Mouse (Mus musculus) adrenal gland, adult 18-20 months (tissue): ENCODE measurements at regions not wholly inside any gene's neighbourhood (a gene's known extent, or its start where the extent isn't known, plus 50 kb on each side); places are given as distances from the start of the nearest gene placed in this dataset.
A peak's percentile ranks its signal among the peaks of the same experiment; 100 is the strongest.

Experiments
- DNase-seq, 2 experiments: peaks; one replicate each; pipeline ENCODE4 v3.0.0; 2021 to 2022; ENCODE audit warnings: low spot score in 2 of 2

DNA sequence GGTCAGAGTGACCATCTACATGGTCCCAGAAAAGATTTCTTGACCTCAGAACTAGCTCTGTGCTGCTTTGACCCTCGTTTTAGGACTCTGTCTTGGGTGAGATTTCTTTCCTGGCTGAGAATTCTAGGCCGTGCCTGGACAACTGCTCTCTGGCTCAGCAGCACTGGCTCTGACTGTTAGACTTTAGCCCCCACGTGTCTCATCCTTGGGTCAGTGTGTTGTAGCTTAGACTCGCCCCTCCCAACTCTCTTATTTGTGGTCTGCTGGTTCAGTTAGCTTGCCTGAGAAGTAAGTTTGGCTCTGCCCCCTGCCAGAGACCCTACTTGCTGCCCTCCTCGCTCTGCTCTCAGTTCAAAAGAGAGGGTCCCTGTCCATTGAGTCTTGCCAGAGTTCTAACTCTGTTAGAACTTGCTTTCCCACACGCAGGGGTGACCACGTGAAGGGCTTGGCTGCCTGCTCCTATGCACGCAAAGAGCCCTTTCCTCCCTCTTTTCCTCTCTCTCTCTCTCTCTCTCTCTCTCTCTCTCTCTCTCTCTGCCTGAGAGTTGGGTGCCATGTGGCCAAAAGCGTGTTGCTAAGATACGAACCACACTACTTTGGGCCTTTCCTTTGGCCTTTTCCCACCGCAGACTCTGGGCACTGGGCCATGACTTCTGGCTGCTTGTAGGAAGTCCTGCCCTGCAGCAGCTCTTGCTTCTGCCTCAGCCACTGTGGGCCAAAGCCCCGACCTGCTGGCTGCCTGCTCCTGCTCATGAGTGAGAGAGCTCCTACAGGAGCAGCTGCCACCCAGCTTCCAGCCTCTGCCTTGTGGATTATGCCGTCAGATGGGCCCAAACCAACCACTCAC is 344.2 kb upstream of the Amot start:
- peak in 1 of 2 experiments; percentile 19 for DNase-seq

DNA sequence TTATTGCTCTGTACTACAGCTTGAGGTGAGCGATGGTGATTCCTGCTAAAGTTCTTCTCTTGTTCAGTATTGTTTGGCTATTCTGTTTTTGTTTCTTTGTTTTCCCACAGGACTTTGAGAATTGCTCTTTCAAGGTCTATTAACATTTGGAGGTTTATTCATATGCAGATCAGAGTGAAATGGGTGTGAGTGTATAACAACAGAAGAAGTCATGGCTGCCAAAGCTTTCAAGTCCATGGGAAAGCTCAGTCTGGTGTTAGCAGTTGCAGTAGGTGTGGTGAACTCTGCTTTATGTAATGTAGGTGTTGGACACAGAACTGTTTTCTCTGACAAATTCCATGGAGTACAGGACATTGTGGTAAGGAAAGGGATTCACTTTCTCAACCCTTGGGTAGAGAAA is 328.1 kb upstream of the Amot start:
- no peak for DNase-seq

DNA sequence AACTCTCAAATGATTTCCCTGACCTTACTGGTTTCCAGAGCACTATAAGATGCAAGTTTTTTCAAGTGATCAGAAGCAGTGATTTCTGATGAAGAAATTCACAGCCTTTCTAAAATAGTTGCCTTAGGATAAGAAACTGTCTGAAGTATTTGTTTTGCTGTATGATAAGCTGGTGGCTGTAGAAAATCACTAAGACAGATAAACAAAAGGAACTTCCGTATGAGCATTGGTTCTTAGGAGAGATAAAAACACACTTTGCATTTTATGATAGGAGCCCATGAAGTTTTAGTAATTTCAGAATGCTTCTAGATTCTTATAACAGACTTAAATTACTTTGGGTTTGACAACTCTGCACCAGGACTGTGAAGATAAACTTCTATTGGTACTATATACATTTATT is 308.0 kb upstream of the Amot start:
- DNase-seq: no peak
